Mouse (Mus musculus) left cerebral cortex, postnatal 36 days (tissue): ENCODE data around the gene Olfr808. TPM values are rescaled to one million over a fixed set of nuclear protein-coding genes. Genes with fewer than 3 reads are reported as not detected.

Source experiments
- DNase-seq, 2 experiments: peaks; one replicate each; pipeline ENCODE4 v3.0.0; 2021 to 2022; ENCODE audit warnings: low spot score in 2 of 2, mixed read lengths in 1 of 2
- intact Hi-C: fragments of 180-260 bp; cut with DNase I; formaldehyde crosslinking; loops from one replicate; pipeline ENCODE4 v1.15.1; 2025
- microRNA-seq: library from miRNA; unstranded; fragments of <30 nt; microRNA quantifications from one replicate; pipeline ENCODE4 v1.2.0, GENCODE M21; 2022
- total RNA-seq, 2 experiments: library from RNA; stranded (reverse); gene quantifications; 2 replicates each; pipeline ENCODE4 v1.2.3; 2021

The Olfr808 gene
- not detected for total RNA-seq

DNA sequence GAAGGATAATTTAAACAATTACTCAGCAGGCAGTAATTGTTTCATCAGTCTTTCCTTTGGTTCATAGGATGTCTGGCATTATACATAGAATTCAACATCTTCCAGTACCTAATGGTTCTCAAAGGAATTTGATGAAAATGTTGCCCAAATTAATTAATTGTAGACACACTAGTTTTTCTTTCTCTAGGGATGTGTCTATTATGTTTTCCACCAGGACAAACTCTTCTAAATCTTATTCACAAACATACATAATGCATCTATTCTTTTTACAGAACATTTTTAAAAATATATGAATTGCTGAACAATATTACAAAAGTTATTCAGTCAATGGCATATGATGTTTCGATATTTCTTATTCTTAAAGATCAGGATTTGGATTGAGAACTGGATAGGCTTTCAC, at the start of gene Olfr808:
Gene Olfr808, plus strand, starts transcription at position 301 of the 400 bp plus-strand sequence.
- no peak for DNase-seq
- intact Hi-C loops, result no loop called here

DNA sequence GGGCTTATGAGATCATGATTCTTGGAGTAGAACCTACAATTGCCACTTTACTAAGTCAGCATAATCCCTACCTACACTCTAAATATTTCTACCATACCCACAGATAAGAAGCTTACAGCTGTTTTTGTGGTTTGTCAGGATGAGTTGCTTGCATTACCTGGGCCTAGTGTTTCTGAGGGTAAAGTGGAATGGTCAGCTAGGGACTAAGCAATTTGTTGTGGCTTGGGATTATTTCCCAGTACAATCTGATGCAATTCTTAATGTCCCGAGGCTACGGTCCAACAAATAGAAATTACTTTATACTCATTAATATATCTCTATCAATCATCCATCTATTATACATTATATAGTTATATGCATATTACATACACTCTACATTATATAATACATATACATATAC, 36.0 kb upstream of the Olfr808 start, which contains the start of gene Olfr805:
Gene Olfr805, minus strand, starts transcription at position 101 of the 400 bp plus-strand sequence.
- DNase-seq, result no peak
- intact Hi-C loops, result no loop called here

DNA sequence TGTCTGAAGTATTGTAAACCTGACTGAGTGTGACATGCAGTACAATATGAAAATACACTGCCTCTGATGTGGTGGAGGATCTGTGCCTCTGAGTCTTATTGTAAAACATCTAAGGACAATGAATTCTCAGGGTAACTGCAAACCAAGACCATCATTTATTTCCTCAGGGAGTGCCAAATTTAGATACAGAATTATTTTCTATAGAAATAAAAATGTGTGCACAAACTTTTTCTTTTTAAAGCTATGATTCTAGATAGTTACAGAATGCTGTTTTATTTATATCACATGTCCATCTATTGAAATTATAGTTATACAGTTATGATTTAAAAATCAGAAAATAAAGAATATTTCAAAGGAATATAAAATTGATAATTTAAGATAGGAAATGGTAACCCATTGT, 23.5 kb upstream of the Olfr808 start, which contains the start of gene Olfr806:
Gene Olfr806, minus strand, starts transcription at position 101 of the 400 bp plus-strand sequence.
- no peak for DNase-seq
- intact Hi-C loops, result no loop called here

DNA sequence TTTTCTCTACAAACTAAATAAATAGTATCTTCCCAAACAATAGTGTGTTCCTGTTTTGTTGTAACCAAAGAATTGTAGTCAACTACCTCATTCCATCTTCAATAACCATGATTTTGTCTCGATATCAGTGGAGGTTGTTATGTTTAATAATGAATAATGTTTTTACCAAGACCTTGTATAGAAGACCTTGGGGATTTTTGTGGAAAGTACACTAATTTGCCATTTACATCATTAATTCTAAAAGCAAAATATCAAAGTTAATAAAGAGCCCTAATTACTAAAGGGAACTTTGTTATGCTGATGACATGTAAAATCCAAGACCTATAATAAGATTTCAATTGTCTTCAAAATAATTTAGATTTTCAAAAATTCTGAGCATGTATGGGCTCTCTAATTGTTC, 7.6 kb upstream of the Olfr808 start, which contains the start of gene Olfr807:
Gene Olfr807, minus strand, starts transcription at position 101 of the 400 bp plus-strand sequence.
- no peak for DNase-seq
- intact Hi-C loops, result no loop called here

DNA sequence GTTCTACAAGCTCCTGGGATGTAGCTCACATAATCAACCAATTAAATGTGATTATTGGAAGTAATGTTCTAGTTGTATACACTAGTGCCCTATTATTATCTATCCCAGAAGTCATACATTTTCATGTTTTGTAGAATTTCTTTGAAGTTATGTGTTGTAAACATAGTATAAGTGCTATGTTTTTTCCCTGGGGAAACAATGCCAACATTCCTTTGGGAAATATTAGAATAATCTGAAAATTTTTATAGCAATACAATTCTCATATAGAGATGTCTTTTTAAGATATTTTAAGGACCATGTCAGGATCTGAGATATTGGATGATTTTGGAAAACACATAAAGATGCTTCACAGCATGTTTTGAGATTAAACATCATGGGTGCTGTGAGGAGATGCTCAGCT, 9.1 kb downstream of the Olfr808 start, which contains the start of gene Olfr809:
Gene Olfr809, plus strand, starts transcription at position 301 of the 400 bp plus-strand sequence.
- intact Hi-C loops, result no loop called here
- no peak for DNase-seq

DNA sequence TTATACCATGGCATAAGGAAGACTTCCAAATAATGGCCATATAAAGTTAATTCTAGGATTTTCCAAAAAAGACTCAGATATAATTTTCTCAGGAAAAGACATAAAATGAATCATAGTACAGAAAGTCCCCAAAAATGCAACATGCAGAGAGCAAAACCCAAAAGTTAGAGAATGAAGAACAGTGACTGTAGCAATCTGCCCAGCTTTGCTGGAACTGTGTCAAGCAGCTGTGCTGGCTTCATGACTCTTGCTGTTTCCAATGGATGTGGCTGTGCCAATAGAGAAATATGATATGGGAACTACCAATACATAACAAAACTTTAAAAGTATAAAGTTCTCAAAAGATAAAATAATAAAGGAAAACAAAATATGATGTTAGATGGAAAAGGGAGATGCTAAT, 12.8 kb downstream of the Olfr808 start:
- intact Hi-C loops, result no loop called here
- no peak for DNase-seq

DNA sequence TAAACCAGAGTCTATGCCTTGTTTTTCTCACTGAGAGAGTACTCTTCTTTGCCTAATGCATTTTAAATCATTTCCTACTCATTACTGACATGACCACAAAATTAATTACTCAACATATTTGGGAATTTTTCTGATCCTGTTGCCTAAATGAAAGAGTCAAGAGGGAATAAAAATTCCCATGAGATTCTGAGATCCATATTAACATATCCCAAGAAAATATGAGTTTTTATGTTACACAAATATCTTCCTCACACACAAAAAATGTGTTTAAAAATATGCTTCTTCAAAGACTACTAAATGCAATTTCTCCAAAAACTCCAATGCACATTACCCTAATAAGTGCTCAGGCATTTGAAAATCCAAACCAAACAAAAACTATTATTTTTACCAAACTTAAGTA, 29.5 kb downstream of the Olfr808 start, which contains the start of gene Olfr810:
Gene Olfr810, minus strand, starts transcription at position 101 of the 400 bp plus-strand sequence.
- intact Hi-C loops, result no loop called here
- no peak for DNase-seq

DNA sequence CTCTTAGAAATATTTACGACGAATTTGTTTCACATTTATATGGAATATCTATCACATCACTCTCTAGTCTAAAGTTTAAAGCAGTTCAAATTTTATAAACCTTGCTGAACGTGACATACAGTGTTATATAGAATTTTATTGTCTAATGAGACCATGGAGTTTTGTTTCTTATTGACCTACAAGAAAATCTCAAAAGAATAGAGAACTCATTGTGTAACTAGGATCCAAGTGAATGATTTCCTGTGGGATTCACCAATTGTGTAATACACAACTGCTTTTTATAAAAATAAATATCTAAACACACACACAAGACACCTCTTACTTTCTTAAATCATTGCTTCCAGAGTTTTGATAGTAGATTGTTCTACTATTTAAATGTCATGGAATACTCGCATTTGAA, 39.0 kb downstream of the Olfr808 start, which contains the start of gene Olfr811:
Gene Olfr811, minus strand, starts transcription at position 101 of the 400 bp plus-strand sequence.
- intact Hi-C loops, result no loop called here
- DNase-seq, result no peak

Small RNA genes within 50 kb of the gene (microRNA-seq; reads per million reads assigned to microRNA genes)
- not detected for gene Gm24485

Other genes starting within 250 kb of the Olfr808 start
- not detected for gene Olfr791, start 243.7 kb upstream of the Olfr808 start, total RNA-seq
- gene Olfr792, start 226.3 kb upstream of the Olfr808 start, total RNA-seq, result not detected
- not detected for gene Olfr794, start 197.8 kb upstream of the Olfr808 start, total RNA-seq
- not detected for gene Olfr796, start 152.9 kb upstream of the Olfr808 start, total RNA-seq
- not detected for gene Olfr798, start 137.5 kb upstream of the Olfr808 start, total RNA-seq
- gene Olfr799, start 128.0 kb upstream of the Olfr808 start, total RNA-seq, result not detected
- not detected for gene Olfr800, start 107.8 kb upstream of the Olfr808 start, total RNA-seq
- gene Olfr801, start 91.6 kb upstream of the Olfr808 start, total RNA-seq, result not detected
- gene Olfr802, start 77.3 kb upstream of the Olfr808 start, total RNA-seq, result under 1 TPM; 0.07 to 0.15 TPM
- not detected for gene Olfr803, start 71.2 kb upstream of the Olfr808 start, total RNA-seq
- not detected for gene Olfr804, start 62.3 kb upstream of the Olfr808 start, total RNA-seq
- not detected for gene Olfr805, start 36.1 kb upstream of the Olfr808 start, total RNA-seq
- gene Olfr806, start 23.6 kb upstream of the Olfr808 start, total RNA-seq, result not detected
- not detected for gene Olfr807, start 7.7 kb upstream of the Olfr808 start, total RNA-seq
- gene Olfr809, start 9.2 kb downstream of the Olfr808 start, total RNA-seq, result not detected
- gene Olfr810, start 29.4 kb downstream of the Olfr808 start, total RNA-seq, result not detected
- not detected for gene Olfr811, start 38.9 kb downstream of the Olfr808 start, total RNA-seq
- gene Olfr812, start 80.6 kb downstream of the Olfr808 start, total RNA-seq, result not detected
- gene Olfr813, start 89.9 kb downstream of the Olfr808 start, total RNA-seq, result not detected
- gene Olfr814, start 114.4 kb downstream of the Olfr808 start, total RNA-seq, result not detected
- not detected for gene Olfr815, start 140.4 kb downstream of the Olfr808 start, total RNA-seq
- gene Olfr816, start 150.1 kb downstream of the Olfr808 start, total RNA-seq, result not detected
- gene Olfr818, start 183.6 kb downstream of the Olfr808 start, total RNA-seq, result not detected
- not detected for gene Olfr819, start 201.8 kb downstream of the Olfr808 start, total RNA-seq
- gene Olfr247, start 210.7 kb downstream of the Olfr808 start, total RNA-seq, result not detected
- not detected for gene Gm10310, start 219.6 kb downstream of the Olfr808 start, total RNA-seq
- not detected for gene Olfr820, start 247.1 kb downstream of the Olfr808 start, total RNA-seq